Mouse (Mus musculus) cortical plate, adult 2 months (tissue): ENCODE data around the gene Hpn.

Source experiments
- CTCF ChIP-seq: fragments of 200-500 bp; IDR thresholded peaks from 2 replicates; pipeline ENCODE4 v1.5.1; 2011; ENCODE audit warnings: mild to moderate bottlenecking, control low read depth, low read length; ENCODE audit not compliant: insufficient read depth; ENCODE audit errors: extremely low read depth
- POLR2A ChIP-seq: fragments of 200-500 bp; IDR thresholded peaks from 2 replicates; pipeline ENCODE4 v1.6.1; 2011; ENCODE audit warnings: mild to moderate bottlenecking, low read length, control low read depth; ENCODE audit not compliant: insufficient read depth; ENCODE audit errors: extremely low read depth

DNA sequence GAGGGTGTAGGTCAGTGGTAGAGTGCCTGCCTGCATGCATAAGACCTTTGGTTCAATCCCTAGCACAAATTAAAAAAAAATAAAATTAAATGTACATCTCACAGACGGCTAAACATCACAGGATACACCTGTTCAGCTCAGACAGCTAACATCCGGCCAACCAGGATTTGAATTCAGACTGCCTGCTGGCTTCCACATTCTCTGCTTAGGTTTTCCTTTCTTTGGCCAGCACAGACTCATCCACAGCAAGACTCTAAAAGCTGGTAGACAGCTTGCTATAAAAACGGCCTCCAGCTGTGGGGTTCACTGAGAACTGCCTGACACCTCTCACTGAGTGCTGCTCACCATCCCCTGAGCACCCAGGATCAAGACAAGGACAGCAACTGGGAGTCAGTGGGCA, 8.9 kb downstream of the Hpn start:
- TF ChIP-seq CTCF = no peak
- TF ChIP-seq POLR2A = no peak
